Mouse (Mus musculus) forebrain, embryonic 10.5 days (tissue): ENCODE results near the gene Cd2. TPM values are rescaled to one million over a fixed set of nuclear protein-coding genes. Genes with fewer than 3 reads are reported as not detected.

Source experiments
- DNase-seq: peaks from one replicate; pipeline ENCODE4 v3.0.0-alpha.2; 2017; ENCODE audit warnings: low spot score; ENCODE audit errors: extremely low spot score
- H3K27ac ChIP-seq: fragments of 300-500 bp; sonication (generic); 2 replicates; pipeline ENCODE4 v1.5.1; 2016; ENCODE audit warnings: mild to moderate bottlenecking
- H3K27me3 ChIP-seq: fragments of 300-500 bp; sonication (generic); 2 replicates; pipeline ENCODE4 v1.6.1; 2016; ENCODE audit warnings: mild to moderate bottlenecking; ENCODE audit not compliant: poor library complexity, severe bottlenecking
- H3K36me3 ChIP-seq: fragments of 300-500 bp; sonication (generic); replicated peaks from 2 replicates; pipeline ENCODE4 v1.6.1; 2016; ENCODE audit warnings: mild to moderate bottlenecking, moderate library complexity
- H3K4me1 ChIP-seq: fragments of 300-500 bp; sonication (generic); 2 replicates; pipeline ENCODE4 v1.6.1; 2016
- H3K4me3 ChIP-seq: fragments of 300-500 bp; sonication (generic); 2 replicates; pipeline ENCODE4 v1.5.1; 2016; ENCODE audit warnings: mild to moderate bottlenecking, moderate library complexity
- H3K9me3 ChIP-seq: fragments of 300-500 bp; sonication (generic); 2 replicates; pipeline ENCODE4 v1.6.1; 2016; ENCODE audit warnings: mild to moderate bottlenecking, moderate library complexity
- WGBS: fragments of 180-500 bp; shearing (Covaris S2); methylation state at CpG from one replicate; pipeline ENCODE4 v1.1.7; 2016; 5-methylcytosine and 5-hydroxymethylcytosine counted together
- polyA plus RNA-seq: library from polyadenylated mRNA; unstranded; fragments of >200 nt; fragmentation: Nextera tagmentation; extraction: Ambion mirVana; gene quantifications from 2 replicates; pipeline ENCODE4 v1.2.1, GENCODE M21; 2016

The Cd2 gene
- polyA plus RNA-seq, 1 experiment from 2014 or later, result not detected

GRCm38 (mm10) chr3:101245212-101245611 is 42.5 kb downstream of the Cd2 start:
- Histone ChIP-seq H3K4me3 (no peak overlapping the region), H3K27ac (no peak overlapping the region), H3K36me3 (no peaks in the 10 kb centered on the region), H3K9me3 (no peaks in the 10 kb centered on the region), H3K4me1 (peaks cover 9% of the 10 kb centered on the region), H3K27me3 (no peaks in the 10 kb centered on the region)
- 86% methylated on average over 3 of the region's 3 CpGs for WGBS
- no peak for DNase-seq

- Histone ChIP-seq H3K4me1 (peaks cover 9% of the 10 kb centered on the region), H3K36me3 (no peaks in the 10 kb centered on the region), H3K27ac (no peak overlapping the region), H3K4me3 (no peak overlapping the region), H3K27me3 (no peaks in the 10 kb centered on the region), H3K9me3 (no peaks in the 10 kb centered on the region)
- WGBS, result 87% methylated on average over 2 of the region's 2 CpGs
- no peak for DNase-seq
Observed at GRCm38 (mm10) chr3:101243002-101243401, 44.7 kb downstream of the Cd2 start.

GRCm38 (mm10) chr3:101241866-101242265 is 45.9 kb downstream of the Cd2 start:
- 73% methylated on average over 3 of the region's 3 CpGs for WGBS
- no peaks in the 10 kb centered on the region for H3K27me3 ChIP-seq
- H3K4me1 ChIP-seq, result peaks cover 16% of the 10 kb centered on the region
- H3K27ac ChIP-seq, result no peak overlapping the region
- no peak for DNase-seq
- H3K36me3 ChIP-seq, result no peaks in the 10 kb centered on the region
- H3K4me3 ChIP-seq, result no peak overlapping the region
- no peaks in the 10 kb centered on the region for H3K9me3 ChIP-seq

GRCm38 (mm10) chr3:101240859-101241258 is 46.9 kb downstream of the Cd2 start:
- DNase-seq, result no peak
- H3K36me3 ChIP-seq, result no peaks in the 10 kb centered on the region
- no peaks in the 10 kb centered on the region for H3K9me3 ChIP-seq
- H3K27ac ChIP-seq, result no peak overlapping the region
- no peak overlapping the region for H3K4me3 ChIP-seq
- H3K4me1 ChIP-seq, result peaks cover 21% of the 10 kb centered on the region
- WGBS, result 88% methylated on average over 9 of the region's 9 CpGs
- H3K27me3 ChIP-seq, result no peaks in the 10 kb centered on the region

- no peak for DNase-seq
- Histone ChIP-seq H3K9me3 (no peaks in the 10 kb centered on the region), H3K4me3 (no peak overlapping the region), H3K4me1 (peaks cover 21% of the 10 kb centered on the region), H3K36me3 (no peaks in the 10 kb centered on the region), H3K27ac (no peak overlapping the region), H3K27me3 (no peaks in the 10 kb centered on the region)
- 92% methylated on average over 4 of the region's 4 CpGs for WGBS
Observed at GRCm38 (mm10) chr3:101239236-101239635, 48.5 kb downstream of the Cd2 start.

- Histone ChIP-seq H3K27ac (no peak overlapping the region), H3K9me3 (no peaks in the 10 kb centered on the region), H3K4me3 (no peak overlapping the region), H3K36me3 (no peaks in the 10 kb centered on the region), H3K4me1 (peaks cover 21% of the 10 kb centered on the region), H3K27me3 (no peaks in the 10 kb centered on the region)
- DNase-seq, result no peak
- WGBS, result 92% methylated on average over 6 of the region's 6 CpGs
Observed at GRCm38 (mm10) chr3:101238695-101239094, 49.0 kb downstream of the Cd2 start.

- 81% methylated on average over 16 of the region's 16 CpGs for WGBS
- Histone ChIP-seq H3K27ac (no peak overlapping the region), H3K27me3 (no peaks in the 10 kb centered on the region), H3K36me3 (no peaks in the 10 kb centered on the region), H3K4me3 (no peak overlapping the region), H3K9me3 (no peaks in the 10 kb centered on the region), H3K4me1 (peaks cover 20% of the 10 kb centered on the region)
- DNase-seq, result no peak
Observed at GRCm38 (mm10) chr3:101236995-101237808, 50.5 kb downstream of the Cd2 start.

- peaks cover 15% of the 10 kb centered on the region for H3K4me1 ChIP-seq
- no peak overlapping the region for H3K4me3 ChIP-seq
- DNase-seq, result no peak
- H3K27me3 ChIP-seq, result no peaks in the 10 kb centered on the region
- no peaks in the 10 kb centered on the region for H3K9me3 ChIP-seq
- WGBS, result 76% methylated on average over 15 of the region's 15 CpGs
- H3K36me3 ChIP-seq, result no peaks in the 10 kb centered on the region
- H3K27ac ChIP-seq, result no peak overlapping the region
Observed at GRCm38 (mm10) chr3:101236261-101236660, 51.5 kb downstream of the Cd2 start.

- Histone ChIP-seq H3K27ac (no peak overlapping the region), H3K4me1 (peaks cover 18% of the 10 kb centered on the region), H3K27me3 (no peaks in the 10 kb centered on the region), H3K4me3 (no peak overlapping the region), H3K36me3 (no peaks in the 10 kb centered on the region), H3K9me3 (no peaks in the 10 kb centered on the region)
- 92% methylated on average over 5 of the region's 5 CpGs for WGBS
- no peak for DNase-seq
Observed at GRCm38 (mm10) chr3:101235321-101235720, 52.4 kb downstream of the Cd2 start.

- no peak for DNase-seq
- no peak overlapping the region for H3K4me3 ChIP-seq
- H3K27me3 ChIP-seq, result no peaks in the 10 kb centered on the region
- H3K36me3 ChIP-seq, result no peaks in the 10 kb centered on the region
- H3K4me1 ChIP-seq, result peaks cover 28% of the 10 kb centered on the region
- no peak overlapping the region for H3K27ac ChIP-seq
- 98% methylated on average over 5 of the region's 5 CpGs for WGBS
- no peaks in the 10 kb centered on the region for H3K9me3 ChIP-seq
Observed at GRCm38 (mm10) chr3:101233424-101233823, 54.3 kb downstream of the Cd2 start.

GRCm38 (mm10) chr3:101232570-101232969 is 55.2 kb downstream of the Cd2 start:
- Histone ChIP-seq H3K9me3 (no peaks in the 10 kb centered on the region), H3K27ac (no peak overlapping the region), H3K4me1 (peaks cover 27% of the 10 kb centered on the region), H3K4me3 (no peak overlapping the region), H3K36me3 (no peaks in the 10 kb centered on the region), H3K27me3 (no peaks in the 10 kb centered on the region)
- 48% methylated on average over 8 of the region's 8 CpGs for WGBS
- no peak for DNase-seq

GRCm38 (mm10) chr3:101230201-101230600 is 57.5 kb downstream of the Cd2 start:
- WGBS, result 80% methylated on average over 9 of the region's 9 CpGs
- Histone ChIP-seq H3K27me3 (no peaks in the 10 kb centered on the region), H3K9me3 (no peaks in the 10 kb centered on the region), H3K4me1 (peaks cover 16% of the 10 kb centered on the region), H3K36me3 (no peaks in the 10 kb centered on the region), H3K27ac (no peak overlapping the region), H3K4me3 (no peak overlapping the region)
- DNase-seq, result no peak

- H3K27ac ChIP-seq, result no peak overlapping the region
- H3K4me3 ChIP-seq, result no peak overlapping the region
- WGBS, result 54% methylated on average over 5 of the region's 5 CpGs
- no peak for DNase-seq
- peaks cover 16% of the 10 kb centered on the region for H3K4me1 ChIP-seq
- no peaks in the 10 kb centered on the region for H3K9me3 ChIP-seq
- H3K27me3 ChIP-seq, result no peaks in the 10 kb centered on the region
- H3K36me3 ChIP-seq, result no peaks in the 10 kb centered on the region
Observed at GRCm38 (mm10) chr3:101229551-101229930, 58.2 kb downstream of the Cd2 start.
